Mouse (Mus musculus) thymus, adult 2 months (tissue): ENCODE data around the gene Taar6.

Source experiments
- CTCF ChIP-seq: fragments of 200-500 bp; IDR thresholded peaks from 2 replicates; pipeline ENCODE4 v1.5.1; 2012; ENCODE audit warnings: mild to moderate bottlenecking, control low read depth, low read length, moderate library complexity, borderline replicate concordance; ENCODE audit not compliant: control insufficient read depth, poor library complexity, insufficient read depth; ENCODE audit errors: extremely low read depth
- POLR2A ChIP-seq: fragments of 200-500 bp; IDR thresholded peaks from 2 replicates; pipeline ENCODE4 v1.6.1; 2012; ENCODE audit warnings: mild to moderate bottlenecking, low read length, control low read depth, moderate library complexity; ENCODE audit not compliant: control insufficient read depth, poor library complexity, insufficient read depth; ENCODE audit errors: extremely low read depth

- no peak for TF ChIP-seq POLR2A
- no peak for TF ChIP-seq CTCF
These were observed 45.9 kb upstream of the Taar6 start for GRCm38 (mm10) chr10:24031347-24031746.
